Mouse (Mus musculus) gastrocnemius, postnatal 4 days (tissue): ENCODE results near the gene Epha8. TPM values are rescaled to one million over a fixed set of nuclear protein-coding genes. Genes with fewer than 3 reads are reported as not detected.

ENCODE experiments used
- DNase-seq, 2 experiments: peaks; one replicate each; pipeline ENCODE4 v3.0.0; 2021 to 2022; ENCODE audit warnings: low spot score in 2 of 2, mixed read lengths in 2 of 2
- long read RNA-seq, 2 experiments: library from polyadenylated mRNA; stranded (forward); transcript quantifications; one replicate each; pipeline ENCODE4 v2.0.0; 2021
- total RNA-seq, 2 experiments: library from RNA; stranded (reverse); gene quantifications; 2 replicates each; pipeline ENCODE4 v1.2.3; 2021

Gene Epha8
- under 1 TPM; 0.08 to 0.10 TPM for total RNA-seq
- long read RNA-seq, experiment 1: 0 reads
- long read RNA-seq, experiment 2: 0 reads

DNA sequence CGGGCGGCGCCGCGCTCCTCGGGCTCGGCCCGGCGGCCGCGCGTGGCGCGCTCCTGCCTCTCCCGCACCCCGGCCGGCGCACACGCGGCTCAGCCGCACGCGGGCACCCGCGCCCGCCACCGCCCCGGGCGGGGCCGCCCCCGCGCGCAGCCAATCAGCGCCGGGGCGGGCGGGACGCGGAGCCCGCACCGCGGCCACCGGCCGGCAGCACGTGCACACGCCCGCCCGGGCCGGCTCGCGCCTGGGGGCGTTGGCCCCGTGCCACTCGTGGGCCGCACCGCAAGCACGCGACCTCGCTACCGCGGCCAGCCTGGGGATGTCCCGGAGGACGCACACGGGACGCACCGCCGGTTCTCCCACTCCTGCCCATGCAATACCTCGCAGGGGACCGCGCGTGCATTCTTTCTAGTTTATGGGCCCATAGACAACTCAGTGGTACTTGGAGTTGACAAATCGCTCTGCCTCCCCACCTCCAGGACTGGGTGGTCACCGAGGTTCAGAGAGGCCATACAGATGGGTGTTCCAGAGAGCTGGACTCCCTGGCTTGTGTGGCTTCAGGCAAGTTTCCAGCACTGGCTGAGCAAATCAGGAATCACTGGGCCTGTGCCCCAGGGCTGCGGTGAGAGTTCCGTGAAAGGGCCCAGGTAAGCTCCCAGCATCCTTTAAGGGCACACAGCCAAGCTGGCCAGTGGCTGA lies at the start of gene Epha8:
TSS of gene Epha8 (minus strand) at position 66 of the 696 bp plus-strand sequence.
- no peak for DNase-seq

DNA sequence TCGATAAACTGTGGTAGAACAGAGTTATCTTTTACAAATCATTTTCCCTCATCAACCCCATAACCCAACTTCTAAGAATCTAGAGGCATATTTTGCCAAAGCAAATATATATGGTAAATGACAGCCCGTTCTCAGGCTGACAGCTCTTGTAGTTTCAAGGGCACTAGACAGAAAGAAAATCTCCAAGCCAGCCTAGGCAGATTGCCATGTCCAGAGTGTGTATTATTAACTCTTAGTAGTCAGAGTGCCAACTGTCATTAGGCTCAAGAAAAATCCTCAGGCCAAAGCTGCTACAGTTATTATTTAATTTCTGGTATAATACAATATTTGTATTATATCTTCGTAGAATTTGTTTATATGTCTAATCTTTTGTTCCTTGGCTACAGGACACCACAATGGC lies 45.2 kb upstream of the Epha8 start:
- DNase-seq: no peak

GRCm38 (mm10) chr4:137001020-137001419 lies 44.4 kb upstream of the Epha8 start:
- DNase-seq: no peak

- no peak for DNase-seq
Measured at GRCm38 (mm10) chr4:136998371-136998770, 41.8 kb upstream of the Epha8 start.

DNA sequence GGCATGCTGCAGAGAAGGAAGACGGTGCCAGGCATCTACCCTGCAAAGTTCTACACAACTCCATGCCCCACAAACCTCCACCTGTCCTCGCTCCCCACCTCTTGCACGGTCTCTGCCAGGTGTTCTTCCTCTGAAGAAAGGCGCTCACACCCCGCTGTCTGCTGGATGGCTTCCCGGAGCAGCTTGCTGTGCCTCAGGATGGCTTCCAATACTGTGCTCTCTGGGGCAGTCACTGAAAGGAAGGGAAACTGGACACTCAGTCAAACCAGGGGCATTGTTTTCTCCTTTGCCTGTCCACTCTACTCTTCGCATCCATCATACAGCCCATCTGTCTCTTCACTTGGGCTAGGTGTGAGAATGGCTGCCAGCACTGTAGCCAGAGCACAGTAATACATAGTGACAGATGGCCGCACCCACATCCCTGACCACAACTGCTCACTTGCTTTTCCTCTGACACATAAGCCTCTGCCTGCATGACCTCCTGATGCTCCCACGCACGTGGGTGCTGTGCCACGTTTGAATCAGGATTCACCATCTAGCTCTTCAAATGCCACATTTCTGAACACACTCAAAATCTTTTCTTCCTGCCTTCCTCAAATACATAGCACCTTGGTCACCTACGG lies 41.2 kb upstream of the Epha8 start:
- no peak for DNase-seq

DNA sequence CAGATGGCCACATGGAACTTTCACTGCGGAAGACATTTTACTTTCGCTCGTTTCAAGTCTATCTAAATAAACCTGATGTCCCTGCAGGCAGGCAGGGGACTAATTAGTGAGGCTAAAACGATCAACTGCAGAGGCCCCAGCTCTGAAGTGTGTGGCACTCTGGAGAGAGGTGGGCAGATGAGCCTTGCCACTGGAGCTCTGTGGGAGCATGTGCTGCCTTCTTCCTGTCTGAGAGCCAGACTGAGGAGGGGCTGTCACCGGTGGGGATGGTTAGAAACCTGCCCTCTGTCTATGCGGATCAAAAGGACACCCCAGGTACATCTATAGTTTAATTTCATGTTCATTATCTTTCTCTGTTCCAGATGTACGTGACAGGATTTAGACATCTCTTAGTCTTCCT lies 40.3 kb upstream of the Epha8 start:
- no peak for DNase-seq

DNA sequence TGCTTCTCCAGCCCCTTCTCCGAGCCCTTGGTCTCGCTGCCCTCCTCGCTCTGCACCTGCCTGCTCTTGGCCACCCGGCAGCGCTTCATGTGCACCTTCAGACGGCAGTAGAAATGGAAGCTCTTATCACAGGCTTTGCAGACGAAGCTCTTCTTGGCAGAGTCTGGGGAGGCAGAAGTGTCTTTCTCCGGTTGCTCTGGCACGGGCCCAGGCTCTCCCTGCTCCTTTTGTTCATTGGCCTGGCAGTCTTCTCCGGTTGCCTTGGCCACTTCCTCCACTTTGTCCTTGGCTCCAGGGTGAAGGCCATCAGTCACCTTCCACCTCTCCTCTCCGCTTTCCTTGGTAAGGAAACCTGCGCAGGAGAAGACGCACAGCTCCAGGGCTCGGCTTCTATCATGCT lies 38.7 kb upstream of the Epha8 start:
- no peak for DNase-seq

GRCm38 (mm10) chr4:136981993-136982695 lies 25.5 kb upstream of the Epha8 start:
- DNase-seq: no peak

DNA sequence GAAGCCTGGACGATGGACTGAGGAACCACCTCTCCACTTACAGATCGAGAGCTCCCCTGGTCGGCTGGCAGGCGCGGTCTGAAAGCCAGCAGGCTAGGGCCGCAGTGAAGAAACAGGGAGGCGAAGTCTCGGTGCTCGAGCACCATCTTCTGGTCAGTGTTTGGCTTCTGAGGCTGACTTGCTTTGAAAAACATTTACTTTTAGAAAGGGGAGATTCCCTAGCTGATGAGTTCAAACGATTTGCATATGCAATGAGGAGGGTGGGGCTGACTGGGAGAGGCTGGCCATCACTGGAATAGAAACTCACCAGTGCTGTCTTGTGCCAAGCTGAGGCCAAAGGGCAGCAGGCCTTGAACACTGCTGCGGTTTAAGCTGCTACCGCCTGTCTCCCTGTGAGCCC lies 24.7 kb upstream of the Epha8 start:
- DNase-seq: peak in 1 of 2 experiments; percentile 35

DNA sequence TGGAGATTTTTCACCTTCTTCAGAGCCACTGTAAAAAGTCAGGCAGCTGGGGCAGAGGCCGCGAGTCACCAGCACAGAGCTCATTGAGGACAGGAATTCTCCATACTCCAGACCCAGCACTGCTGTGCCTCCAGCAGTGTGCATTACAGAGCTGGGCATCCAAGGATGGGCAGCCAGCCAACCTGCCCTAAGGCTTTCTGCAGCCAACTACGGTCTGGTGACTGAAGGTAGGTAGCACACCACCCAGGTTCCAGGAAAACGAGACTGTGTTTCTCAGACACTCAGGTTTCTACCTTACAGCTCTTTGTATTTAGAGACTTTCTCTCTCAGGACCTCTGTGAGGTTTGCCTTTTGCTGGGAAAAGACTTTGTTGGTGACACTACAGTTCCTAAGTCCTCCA lies 24.3 kb upstream of the Epha8 start:
- DNase-seq: no peak

DNA sequence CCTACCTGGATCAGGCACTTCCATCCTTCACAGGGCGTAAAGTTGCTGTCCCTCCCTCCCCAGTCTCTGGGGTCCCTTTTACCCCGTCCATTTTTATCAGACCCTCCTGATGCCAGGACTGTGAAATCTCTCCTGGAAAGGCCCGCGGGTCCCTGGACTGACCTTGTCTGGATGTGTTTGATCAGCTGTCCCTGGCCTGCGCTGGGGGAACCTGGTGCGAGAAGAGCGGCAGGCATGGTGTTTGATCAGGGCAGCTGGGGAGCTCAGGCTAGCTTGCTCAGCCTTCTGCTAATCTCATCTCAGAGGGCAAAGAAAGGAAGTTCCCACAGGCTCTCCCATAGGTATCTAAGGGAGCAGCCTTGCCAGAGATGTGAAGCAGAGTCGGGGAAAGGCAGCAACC lies 20.6 kb upstream of the Epha8 start:
- no peak for DNase-seq

DNA sequence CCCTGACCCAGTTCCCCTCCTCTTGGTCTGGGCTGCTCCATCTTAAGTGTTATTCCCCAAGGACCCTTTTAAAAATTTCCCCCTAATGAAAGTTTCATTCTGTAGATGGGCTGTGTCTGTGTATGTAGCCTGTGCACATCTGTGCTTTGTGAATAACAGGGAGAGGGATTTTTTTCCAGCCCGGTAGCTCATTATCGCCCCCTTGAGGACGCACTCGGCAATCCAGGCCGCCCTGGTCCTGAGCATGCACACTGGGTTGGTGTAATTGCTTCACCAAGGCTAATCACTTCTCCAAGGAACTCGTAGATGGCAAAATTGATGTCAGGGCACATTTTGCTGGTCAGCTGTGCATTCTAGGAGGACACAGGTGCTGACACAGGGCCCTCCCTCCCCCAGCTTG lies 14.3 kb upstream of the Epha8 start:
- DNase-seq: peak in 1 of 2 experiments; percentile 28

DNA sequence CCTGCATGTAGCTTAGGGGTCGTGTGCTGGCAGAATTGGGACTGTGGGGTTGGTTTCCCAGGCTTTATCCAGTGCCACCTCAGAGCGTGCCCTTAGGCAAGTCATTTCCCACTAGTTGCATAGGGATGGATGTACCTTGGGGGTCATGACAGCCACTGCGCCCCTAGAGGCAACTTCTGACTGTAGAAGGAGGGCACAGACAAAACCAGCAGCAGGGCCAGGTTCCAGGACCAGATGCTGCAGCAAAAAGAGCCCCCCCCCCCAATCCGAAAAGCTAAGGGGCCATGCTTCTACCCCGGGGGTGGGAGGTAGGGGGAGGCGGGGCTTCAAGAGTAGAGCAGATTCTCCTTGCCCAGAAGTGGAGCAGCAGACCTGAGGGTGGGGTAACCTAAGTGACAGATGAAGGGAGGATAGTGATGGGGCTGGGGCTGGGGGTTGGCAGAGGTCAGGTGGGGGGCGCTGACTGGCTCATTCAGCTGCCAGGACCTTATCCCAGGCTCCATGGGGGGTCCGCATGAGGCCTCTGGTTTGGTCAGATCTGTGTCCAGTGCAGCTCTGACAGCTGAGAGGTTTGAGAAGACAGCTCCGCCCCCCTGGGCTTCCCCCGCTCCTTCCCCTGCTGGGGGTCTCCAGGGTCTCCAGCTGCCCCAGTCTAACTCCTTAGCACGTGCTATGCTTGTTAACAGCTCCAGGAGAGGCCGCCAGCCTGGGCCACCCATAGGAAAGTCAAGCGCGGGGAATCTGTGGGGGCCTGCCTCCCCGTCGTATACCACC lies 13.1 kb upstream of the Epha8 start:
- DNase-seq: no peak

DNA sequence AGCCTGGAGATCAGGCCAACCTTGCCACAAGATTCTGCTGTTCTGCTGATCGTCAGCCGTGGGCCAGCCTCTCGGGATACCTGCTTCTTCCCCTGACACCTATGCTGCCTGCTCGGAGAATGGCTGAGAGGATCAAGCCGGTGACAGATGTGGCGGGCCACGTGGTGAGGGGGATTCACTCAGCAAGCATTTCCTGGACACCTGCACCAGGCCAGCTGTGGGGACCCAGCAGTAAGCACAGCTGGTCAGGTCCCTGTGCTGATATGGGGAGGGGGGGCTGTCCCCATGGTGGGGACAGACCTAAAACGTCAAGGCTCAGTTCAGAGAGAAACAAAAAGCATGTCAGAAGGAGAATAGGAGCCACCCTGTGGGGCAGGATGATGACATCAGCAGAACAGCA lies 12.5 kb upstream of the Epha8 start:
- no peak for DNase-seq

DNA sequence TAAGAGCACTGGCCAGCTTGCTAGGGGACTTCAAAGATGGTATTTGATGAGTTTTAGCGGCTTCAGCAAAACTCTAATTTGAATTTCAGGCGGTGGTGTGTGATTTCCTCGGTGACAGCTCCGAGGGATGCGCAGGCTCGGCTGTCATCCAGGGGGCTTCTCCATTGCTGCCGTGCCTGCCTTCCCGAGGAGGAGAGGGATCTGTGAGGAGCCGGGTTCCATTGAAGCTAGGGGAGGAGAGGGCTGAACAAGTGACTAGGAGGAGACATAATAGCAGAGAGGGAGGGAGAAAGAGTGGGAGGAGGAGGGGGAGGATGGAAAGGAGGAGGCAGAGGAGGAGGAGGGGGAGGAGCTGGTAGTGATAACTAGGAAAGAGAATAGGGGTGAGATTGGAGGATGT lies 10.9 kb upstream of the Epha8 start:
- no peak for DNase-seq

DNA sequence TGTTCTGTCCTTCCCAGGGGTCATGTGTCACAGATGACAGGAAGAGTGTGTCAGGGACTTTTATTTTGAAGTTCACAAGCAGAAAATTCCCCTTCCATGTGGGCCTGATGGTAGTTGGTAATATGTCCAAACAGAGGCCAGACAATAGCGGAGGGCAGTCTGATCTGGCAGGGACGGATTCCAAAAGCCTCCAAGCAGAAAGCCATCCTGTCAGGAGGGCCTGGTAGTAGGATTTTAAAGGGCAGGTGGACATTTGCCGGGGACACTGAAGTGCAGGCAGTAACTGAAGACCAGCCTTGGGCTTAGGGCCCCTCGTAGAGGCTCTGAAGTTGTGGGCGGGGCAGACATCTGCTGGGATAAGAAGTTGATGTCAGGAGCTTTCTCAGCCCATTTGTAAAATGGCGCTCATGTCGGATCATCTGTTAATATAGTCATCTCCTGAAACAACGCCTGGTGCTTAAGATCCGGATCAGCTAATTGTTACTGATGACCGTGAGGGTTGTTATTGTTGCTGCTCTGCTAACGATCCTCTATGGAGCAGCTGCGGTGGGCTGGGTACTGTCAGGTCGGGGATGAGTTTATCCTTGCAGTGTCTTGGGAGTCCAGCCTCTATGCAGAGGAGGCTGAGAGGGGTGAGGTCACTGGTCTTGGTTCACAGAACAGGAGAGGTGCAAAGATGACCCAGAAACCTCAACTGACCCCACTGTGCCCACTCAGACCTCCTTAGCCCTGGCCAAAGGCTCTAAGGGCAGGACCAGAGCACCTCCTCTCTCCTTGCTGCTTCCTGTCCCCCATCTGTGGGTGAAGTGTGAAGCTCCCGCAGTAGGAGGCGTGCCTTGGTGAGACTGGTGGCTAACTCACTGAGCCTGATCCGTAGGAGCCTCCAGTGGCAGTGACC lies 10.1 kb upstream of the Epha8 start:
- no peak for DNase-seq

GRCm38 (mm10) chr4:136964990-136965421 lies 8.4 kb upstream of the Epha8 start:
- DNase-seq: no peak

DNA sequence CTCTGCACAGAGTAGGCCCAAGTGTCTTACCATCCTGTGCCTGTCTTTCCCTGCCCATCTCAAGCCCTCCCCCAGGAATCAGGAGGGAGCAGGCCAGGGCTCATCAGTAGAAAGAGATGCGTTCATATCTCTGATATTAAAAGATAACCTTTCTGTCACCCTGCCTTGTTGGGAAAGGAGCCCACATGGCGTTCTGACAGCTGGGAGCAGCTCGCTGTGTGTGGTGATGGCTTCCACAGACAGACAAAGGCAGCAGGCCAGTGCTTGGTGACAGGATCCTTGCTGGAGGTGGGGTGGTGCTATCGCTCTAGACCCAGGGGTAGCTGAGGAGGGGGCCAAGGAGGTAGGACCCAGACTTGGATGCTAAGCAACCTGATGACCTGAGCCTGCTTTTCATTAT lies 5.8 kb upstream of the Epha8 start:
- DNase-seq: no peak

GRCm38 (mm10) chr4:136961642-136962285 lies 5.1 kb upstream of the Epha8 start:
- DNase-seq: no peak

GRCm38 (mm10) chr4:136960581-136960980 lies 4.0 kb upstream of the Epha8 start:
- DNase-seq: no peak
